Mouse (Mus musculus): ENCODE data around the gene Nhlh2. TPM values are rescaled to one million over a fixed set of nuclear protein-coding genes. Genes with fewer than 3 reads are reported as not detected.

Nhlh2 gene
- polyA plus RNA-seq, 1 experiment from 2014 or later = 34.4 TPM

DNA sequence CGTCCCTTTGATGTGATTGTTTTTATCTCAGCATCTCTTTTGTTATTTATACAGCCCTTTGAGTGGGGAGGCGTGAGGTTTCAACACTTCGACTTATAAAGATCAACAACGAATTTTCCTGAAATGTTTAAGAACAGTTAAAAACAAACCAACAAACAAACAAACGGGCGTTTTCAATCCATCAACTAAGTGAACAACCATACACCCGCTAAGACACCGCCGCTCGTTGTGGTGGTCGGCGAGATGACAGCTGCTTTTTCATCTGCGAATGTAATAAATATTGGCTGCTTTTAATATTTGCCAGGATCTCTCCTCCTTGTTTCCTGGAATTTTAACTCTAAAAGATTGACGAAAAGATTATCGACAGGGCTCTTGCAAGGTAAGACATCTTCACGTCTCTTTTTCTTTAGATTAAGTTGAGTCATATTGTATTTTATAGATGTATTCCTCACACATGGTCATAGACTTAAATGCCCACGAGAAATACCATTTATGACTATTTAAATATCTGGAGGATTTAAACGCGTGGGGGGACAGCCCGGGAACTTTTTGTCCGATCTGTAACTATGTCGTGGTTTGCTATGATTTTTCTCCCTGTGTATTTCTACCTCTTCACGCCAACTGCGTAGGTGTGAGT is 923 bp downstream of the Nhlh2 start:
- Histone ChIP-seq H3K27me3 (peaks cover 73% of the 10 kb centered on the region), H3K4me1 (peaks cover 23% of the 10 kb centered on the region), H3K27ac (peak overlapping the region; percentile 88), H3K36me3 (ENCODE audit: poor library complexity, severe bottlenecking) (no peaks in the 10 kb centered on the region), H3K4me2 (peak overlapping the region; percentile 70), H3K4me3 (peak overlapping the region; percentile 51), H3K9ac (peak overlapping the region; percentile 79), H3K9me3 (replicated peaks) (no peaks in the 10 kb centered on the region)
- ATAC-seq = no peak
- WGBS = 4% methylated on average over 24 of the region's 24 CpGs

DNA sequence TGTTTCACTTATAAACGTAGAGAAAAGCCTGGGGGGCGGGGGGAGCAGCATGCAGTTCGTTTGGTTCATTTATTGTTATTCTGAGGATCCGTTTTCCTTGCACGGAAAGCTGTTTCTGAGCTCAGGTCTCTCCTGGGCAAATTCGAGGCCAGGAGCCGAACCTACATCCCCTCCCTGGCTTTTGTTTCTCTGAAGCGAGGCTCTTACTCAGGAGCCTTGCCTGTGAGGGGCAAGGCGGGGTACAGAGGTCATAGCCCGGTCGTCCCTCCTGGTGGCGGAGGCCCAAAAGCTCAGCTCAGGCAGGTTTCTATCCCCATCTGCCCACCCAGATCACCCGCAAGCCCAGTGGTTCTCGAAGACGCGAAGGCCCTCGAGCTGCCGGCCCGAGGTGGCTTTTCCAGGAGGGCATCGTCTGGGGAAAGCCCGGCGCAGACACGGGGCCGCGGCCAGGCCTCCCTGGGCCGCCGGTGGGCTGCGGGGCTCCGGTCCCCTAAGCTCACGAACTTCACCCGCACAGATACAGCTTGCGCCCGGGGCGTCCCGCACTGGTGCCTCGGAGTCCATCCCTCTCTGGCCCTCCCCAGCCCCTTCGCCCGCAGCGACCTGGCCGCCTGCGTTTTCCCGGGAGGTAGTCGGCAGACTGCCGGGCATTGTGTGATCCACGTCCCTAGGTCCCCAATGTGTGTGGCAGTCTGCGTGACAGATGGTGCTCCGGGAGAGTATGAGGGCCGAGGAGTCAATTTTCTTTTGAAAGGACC is 1.6 kb downstream of the Nhlh2 start:
- under 1% methylated on average over 48 of the region's 48 CpGs for WGBS
- peaks cover 80% of the 10 kb centered on the region for H3K27me3 ChIP-seq
- H3K4me2 ChIP-seq = peak overlapping the region; percentile 70
- peak overlapping the region; percentile 88 for H3K27ac ChIP-seq
- peak overlapping the region; percentile 79 for H3K9ac ChIP-seq
- peaks cover 23% of the 10 kb centered on the region for H3K4me1 ChIP-seq
- H3K4me3 ChIP-seq = peak overlapping the region; percentile 51
- no peaks in the 10 kb centered on the region for H3K9me3 ChIP-seq (replicated peaks)
- H3K36me3 ChIP-seq (ENCODE audit: poor library complexity, severe bottlenecking) = no peaks in the 10 kb centered on the region
- ATAC-seq = peak; percentile 51

DNA sequence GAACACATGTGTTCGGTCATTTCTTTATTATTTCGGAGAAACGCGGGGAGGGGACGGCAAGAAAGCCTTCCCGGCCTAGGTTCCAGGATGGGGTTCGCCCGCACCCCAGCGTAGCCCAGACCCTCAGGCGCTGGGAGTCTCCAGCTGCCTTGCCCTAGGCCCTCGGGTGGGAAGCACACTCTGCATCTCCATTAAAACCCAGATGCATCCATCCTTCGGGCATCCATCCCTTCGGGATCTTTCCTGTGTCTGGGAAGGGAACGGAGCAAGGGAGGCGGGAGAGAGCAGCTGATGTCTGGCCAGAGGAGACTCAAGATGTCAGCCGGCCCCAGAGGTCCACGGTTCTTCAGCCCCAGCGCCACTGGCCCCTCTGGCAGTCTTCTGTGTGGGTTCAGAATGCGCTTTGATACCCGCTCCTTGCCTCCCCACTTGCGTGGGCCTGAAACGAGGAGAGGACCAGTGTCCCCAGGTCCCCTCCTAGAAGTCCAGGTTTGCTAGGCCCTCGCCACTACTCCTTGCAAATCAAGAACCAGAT is 2.3 kb downstream of the Nhlh2 start:
- 2% methylated on average over 23 of the region's 23 CpGs for WGBS
- Histone ChIP-seq H3K27me3 (peaks cover 83% of the 10 kb centered on the region), H3K4me2 (peak overlapping the region; percentile 70), H3K9me3 (replicated peaks) (no peaks in the 10 kb centered on the region), H3K36me3 (ENCODE audit: poor library complexity, severe bottlenecking) (no peaks in the 10 kb centered on the region), H3K9ac (peak overlapping the region; percentile 79), H3K27ac (peak overlapping the region; percentile 88), H3K4me1 (peaks cover 23% of the 10 kb centered on the region), H3K4me3 (peak overlapping the region; percentile 51)
- ATAC-seq = peak; percentile 50

DNA sequence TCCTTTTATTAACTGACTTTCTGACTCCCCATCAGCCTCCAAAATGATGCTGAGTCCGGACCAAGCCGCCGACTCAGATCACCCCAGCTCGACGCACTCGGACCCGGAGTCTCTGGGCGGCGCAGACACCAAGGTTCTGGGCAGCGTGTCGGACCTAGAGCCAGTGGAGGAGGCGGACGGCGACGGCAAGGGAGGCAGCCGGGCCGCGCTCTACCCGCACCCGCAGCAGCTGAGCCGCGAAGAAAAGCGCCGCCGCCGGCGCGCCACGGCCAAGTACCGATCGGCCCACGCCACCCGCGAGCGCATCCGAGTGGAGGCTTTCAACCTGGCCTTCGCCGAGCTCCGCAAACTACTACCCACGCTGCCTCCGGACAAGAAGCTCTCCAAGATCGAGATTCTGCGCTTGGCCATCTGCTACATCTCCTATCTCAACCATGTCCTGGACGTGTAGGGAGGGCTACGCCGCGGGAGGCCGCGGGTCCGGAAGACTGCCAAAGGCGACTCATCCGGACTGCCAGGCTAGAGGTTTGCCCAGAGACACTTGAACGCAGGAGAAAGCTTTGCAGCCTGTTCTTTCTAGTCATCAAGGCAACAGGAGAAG is 2.8 kb downstream of the Nhlh2 start:
- H3K4me2 ChIP-seq = peak overlapping the region; percentile 70
- peak; percentile 46 for ATAC-seq
- peak overlapping the region; percentile 88 for H3K27ac ChIP-seq
- H3K27me3 ChIP-seq = peaks cover 83% of the 10 kb centered on the region
- H3K9ac ChIP-seq = peak overlapping the region; percentile 79
- H3K36me3 ChIP-seq (ENCODE audit: poor library complexity, severe bottlenecking) = no peaks in the 10 kb centered on the region
- H3K9me3 ChIP-seq (replicated peaks) = no peaks in the 10 kb centered on the region
- peak overlapping the region; percentile 51 for H3K4me3 ChIP-seq
- WGBS = under 1% methylated on average over 53 of the region's 53 CpGs
- peaks cover 23% of the 10 kb centered on the region for H3K4me1 ChIP-seq

DNA sequence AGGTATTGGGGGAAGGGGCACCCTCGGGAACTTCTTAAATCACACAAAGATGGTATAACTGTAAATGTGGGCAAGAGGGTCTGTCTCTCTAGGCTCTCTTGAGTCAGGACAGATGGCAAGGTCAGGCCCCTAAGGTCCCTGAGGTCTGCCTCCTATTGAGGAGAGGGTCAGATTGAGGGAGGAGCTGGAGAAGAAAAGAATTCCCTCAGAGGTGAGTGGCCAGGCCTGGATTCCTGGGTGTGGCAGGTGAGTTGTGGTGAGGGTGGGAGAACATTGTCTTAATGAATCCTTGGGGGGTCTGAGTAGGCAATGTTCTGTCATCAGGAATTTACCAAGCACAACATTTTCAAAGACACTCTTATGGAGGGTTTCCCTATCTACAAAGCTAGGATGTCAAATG is 10.7 kb downstream of the Nhlh2 start:
- Histone ChIP-seq H3K9me3 (replicated peaks) (no peaks in the 10 kb centered on the region), H3K4me3 (no peak overlapping the region), H3K36me3 (ENCODE audit: poor library complexity, severe bottlenecking) (no peaks in the 10 kb centered on the region), H3K9ac (no peak overlapping the region), H3K27ac (no peak overlapping the region), H3K4me1 (peaks cover 35% of the 10 kb centered on the region), H3K4me2 (no peak overlapping the region), H3K27me3 (peaks cover 24% of the 10 kb centered on the region)
- no peak for ATAC-seq
- WGBS = 67% methylated on average over 1 of the region's 1 CpGs

DNA sequence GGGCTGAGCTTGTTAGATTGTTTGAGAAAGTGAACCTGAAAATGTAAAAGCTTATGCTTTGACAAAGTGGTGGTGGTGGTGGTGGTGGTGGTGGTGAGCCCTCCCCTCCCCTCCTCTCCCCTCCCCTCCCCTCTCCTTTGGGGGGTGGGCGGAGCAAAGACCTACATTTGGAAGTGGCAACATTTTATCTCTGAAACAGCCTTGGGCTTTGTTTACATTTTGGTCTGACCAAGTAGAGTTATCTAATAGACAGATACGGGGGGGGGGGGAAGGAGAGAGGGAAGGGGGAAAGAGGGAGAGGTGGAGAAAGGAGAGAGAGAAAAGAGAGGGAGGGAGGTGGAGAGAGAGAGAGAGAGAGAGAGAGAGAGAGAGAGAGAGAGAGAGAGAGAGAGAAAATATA is 12.8 kb downstream of the Nhlh2 start:
- Histone ChIP-seq H3K27me3 (peaks cover 10% of the 10 kb centered on the region), H3K4me1 (peaks cover 42% of the 10 kb centered on the region), H3K9ac (no peak overlapping the region), H3K9me3 (replicated peaks) (no peaks in the 10 kb centered on the region), H3K36me3 (ENCODE audit: poor library complexity, severe bottlenecking) (no peaks in the 10 kb centered on the region), H3K4me2 (peak overlapping the region; percentile 61; the same call in 1 of the 2 replicates), H3K4me3 (no peak overlapping the region), H3K27ac (peak overlapping the region; percentile 83)
- no peak for ATAC-seq
- WGBS = 13% methylated on average over 2 of the region's 2 CpGs

DNA sequence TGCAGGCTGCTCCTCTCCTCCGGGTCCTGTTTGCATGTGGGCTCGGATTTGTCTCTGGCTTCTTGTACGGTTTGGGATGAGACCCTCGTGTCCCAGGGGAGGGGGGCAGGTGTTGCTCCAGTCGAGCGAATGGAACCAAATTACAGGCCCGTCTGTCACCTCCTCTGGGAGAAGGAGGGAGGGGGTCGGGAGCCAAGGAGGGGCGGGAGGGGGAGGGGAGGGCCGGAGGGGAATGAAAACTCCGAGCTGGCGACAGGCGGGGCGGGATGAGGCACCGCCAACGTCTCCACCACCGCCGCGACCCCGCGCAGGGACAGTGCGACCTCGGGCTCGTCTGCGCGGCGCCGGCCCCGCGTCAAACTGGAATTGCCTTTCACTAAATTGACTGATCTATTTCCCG is 13.5 kb downstream of the Nhlh2 start:
- H3K4me1 ChIP-seq = peaks cover 42% of the 10 kb centered on the region
- ATAC-seq = peak; percentile 55
- no peaks in the 10 kb centered on the region for H3K9me3 ChIP-seq (replicated peaks)
- peak overlapping the region; percentile 83; the same call in 1 of the 2 replicates for H3K27ac ChIP-seq
- no peaks in the 10 kb centered on the region for H3K36me3 ChIP-seq (ENCODE audit: poor library complexity, severe bottlenecking)
- H3K27me3 ChIP-seq = peaks cover 8% of the 10 kb centered on the region
- under 1% methylated on average over 31 of the region's 31 CpGs for WGBS
- peak overlapping the region; percentile 31 for H3K4me3 ChIP-seq
- peak overlapping the region; percentile 61 for H3K4me2 ChIP-seq
- H3K9ac ChIP-seq = peak overlapping the region; percentile 46

DNA sequence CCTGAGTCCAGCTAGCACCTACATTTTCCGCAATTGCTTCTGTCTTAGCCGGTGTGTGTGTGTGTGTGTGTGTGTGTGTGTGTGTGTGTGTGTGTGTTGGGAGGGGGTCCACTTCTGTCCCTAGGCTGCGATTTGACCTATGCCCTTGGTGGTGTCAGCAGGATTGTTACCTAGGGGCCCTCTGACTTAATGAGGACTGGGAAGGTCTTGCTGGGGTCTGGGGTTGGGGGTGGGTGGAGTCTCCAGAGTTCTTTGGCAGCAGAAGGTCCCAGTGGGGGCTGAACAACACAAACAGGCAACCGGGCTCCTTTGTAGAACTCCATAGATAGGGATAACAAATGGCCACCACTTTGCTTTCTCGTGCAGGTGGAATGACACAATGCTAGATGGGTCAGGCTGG is 14.0 kb downstream of the Nhlh2 start:
- H3K9ac ChIP-seq = peak overlapping the region; percentile 46
- no peak for ATAC-seq
- 2% methylated on average over 5 of the region's 5 CpGs for WGBS

DNA sequence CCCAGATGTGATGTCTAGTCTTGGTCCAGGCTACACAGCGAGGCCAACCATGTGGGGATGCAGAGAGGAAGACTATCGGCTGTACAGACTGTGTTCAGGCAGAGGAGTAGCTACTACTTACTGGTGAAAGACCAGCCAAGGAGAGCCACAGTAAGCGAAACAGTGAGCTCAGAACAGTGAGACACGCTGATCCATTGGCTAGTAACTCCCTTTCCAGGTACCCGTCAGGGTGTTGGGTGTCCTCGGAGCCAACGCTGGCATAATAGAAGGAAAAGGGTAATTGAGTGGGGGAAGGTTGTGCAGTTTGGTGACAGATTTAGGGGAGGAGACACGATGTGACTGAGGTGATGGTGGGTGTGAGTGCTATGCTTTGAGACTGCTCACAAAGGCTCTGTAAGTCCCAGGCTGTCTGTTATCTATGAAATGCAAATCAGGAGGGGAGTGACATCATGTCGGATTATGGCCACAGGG is 15.1 kb downstream of the Nhlh2 start:
- 38% methylated on average over 9 of the region's 9 CpGs for WGBS
- H3K4me3 ChIP-seq = no peak overlapping the region
- peak; percentile 88 for ATAC-seq
- no peaks in the 10 kb centered on the region for H3K36me3 ChIP-seq (ENCODE audit: poor library complexity, severe bottlenecking)
- H3K4me1 ChIP-seq = peaks cover 42% of the 10 kb centered on the region
- H3K27ac ChIP-seq = peak overlapping the region; percentile 83
- peaks cover 8% of the 10 kb centered on the region for H3K27me3 ChIP-seq
- no peaks in the 10 kb centered on the region for H3K9me3 ChIP-seq (replicated peaks)
- no peak overlapping the region for H3K9ac ChIP-seq
- H3K4me2 ChIP-seq = peak overlapping the region; percentile 16; the same call in 1 of the 2 replicates

More for the DNA sequence above, 14.0 kb downstream of the Nhlh2 start:
- Histone ChIP-seq H3K4me1 (peaks cover 42% of the 10 kb centered on the region), H3K9me3 (replicated peaks) (no peaks in the 10 kb centered on the region), H3K4me2 (peak overlapping the region; percentile 61), H3K36me3 (ENCODE audit: poor library complexity, severe bottlenecking) (no peaks in the 10 kb centered on the region), H3K27ac (peak overlapping the region; percentile 83), H3K4me3 (peak overlapping the region; percentile 31), H3K27me3 (peaks cover 8% of the 10 kb centered on the region)

DNA sequence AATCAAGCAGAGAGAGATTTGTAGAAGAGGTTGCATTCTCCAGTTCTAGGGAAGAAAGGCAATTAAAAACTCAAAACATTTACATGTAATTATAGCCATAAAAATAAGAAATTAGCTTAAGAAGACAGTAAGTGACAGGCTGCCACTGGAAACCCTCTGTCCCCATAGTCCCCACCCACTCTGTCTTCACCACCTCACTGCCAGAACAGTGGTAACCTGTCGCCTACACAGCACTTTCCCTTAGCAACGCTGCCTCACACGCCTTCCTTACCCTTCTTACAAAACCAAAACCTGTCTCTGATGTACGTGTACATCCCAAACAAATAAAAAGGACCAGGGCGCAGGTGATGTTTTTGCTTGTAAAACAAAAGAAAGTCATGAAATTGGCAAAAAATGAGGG is 15.8 kb downstream of the Nhlh2 start:
- WGBS = 60% methylated on average over 5 of the region's 5 CpGs
- no peaks in the 10 kb centered on the region for H3K9me3 ChIP-seq (replicated peaks)
- peak; percentile 55; the same call in 1 of the 2 replicates for ATAC-seq
- peak overlapping the region; percentile 83 for H3K27ac ChIP-seq
- peaks cover 42% of the 10 kb centered on the region for H3K4me1 ChIP-seq
- no peak overlapping the region for H3K4me3 ChIP-seq
- H3K36me3 ChIP-seq (ENCODE audit: poor library complexity, severe bottlenecking) = no peaks in the 10 kb centered on the region
- peaks cover 6% of the 10 kb centered on the region for H3K27me3 ChIP-seq
- 0 out of 2 replicates have a peak overlapping the region, but pooled peaks have one; percentile 16 for H3K4me2 ChIP-seq
- H3K9ac ChIP-seq = no peak overlapping the region

DNA sequence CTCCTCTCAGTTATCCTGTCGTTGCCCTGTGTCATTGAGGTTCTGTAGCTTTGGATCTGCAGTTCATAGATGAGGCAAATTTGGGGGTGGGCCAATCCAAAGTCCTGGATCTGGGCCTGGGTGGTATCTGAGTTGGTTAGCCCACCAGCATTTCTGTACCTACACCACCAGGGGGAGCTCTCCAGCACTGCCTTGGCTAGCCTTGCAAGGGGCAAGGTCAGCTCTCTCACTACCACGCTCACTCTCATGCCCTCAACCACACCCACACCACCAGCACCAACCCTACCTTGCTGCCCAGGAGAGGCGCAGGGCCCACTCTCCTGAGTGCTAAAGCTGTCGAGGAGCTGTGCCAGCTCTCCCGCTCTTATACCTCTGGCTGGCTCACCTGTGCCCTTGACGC is 18.0 kb downstream of the Nhlh2 start:
- Histone ChIP-seq H3K36me3 (ENCODE audit: poor library complexity, severe bottlenecking) (no peaks in the 10 kb centered on the region), H3K4me1 (peaks cover 32% of the 10 kb centered on the region), H3K27me3 (no peaks in the 10 kb centered on the region), H3K4me3 (no peak overlapping the region), H3K27ac (no peak overlapping the region), H3K4me2 (no peak overlapping the region), H3K9me3 (replicated peaks) (no peaks in the 10 kb centered on the region), H3K9ac (no peak overlapping the region)
- no peak for ATAC-seq
- 58% methylated on average over 6 of the region's 6 CpGs for WGBS

DNA sequence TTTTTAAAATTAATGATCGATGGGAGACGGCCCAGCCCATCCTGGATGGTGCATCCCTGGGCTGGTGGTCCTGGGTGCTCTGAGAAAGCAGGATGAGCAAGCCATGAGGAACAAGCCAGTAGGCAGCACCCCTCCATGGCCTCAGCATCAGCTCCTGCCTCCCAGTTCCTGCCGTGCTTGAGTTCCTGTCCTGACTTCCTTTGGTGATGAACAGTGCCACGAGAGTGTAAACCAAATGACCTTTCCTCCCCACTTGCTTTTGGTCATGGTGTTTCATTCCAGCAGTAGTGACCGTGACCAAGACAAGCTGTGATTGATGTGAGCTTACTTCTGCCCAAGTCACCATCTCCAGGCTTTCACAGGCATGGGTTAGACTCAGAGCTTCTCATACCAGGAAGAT is 27.9 kb downstream of the Nhlh2 start:
- Histone ChIP-seq H3K36me3 (ENCODE audit: poor library complexity, severe bottlenecking) (no peaks in the 10 kb centered on the region), H3K4me3 (no peak overlapping the region)
- WGBS = 92% methylated on average over 5 of the region's 5 CpGs

More for the DNA sequence above, 27.9 kb downstream of the Nhlh2 start:
- Histone ChIP-seq H3K9me3 (replicated peaks) (no peaks in the 10 kb centered on the region), H3K4me2 (no peak overlapping the region), H3K27me3 (no peaks in the 10 kb centered on the region), H3K9ac (no peak overlapping the region), H3K4me1 (no peaks in the 10 kb centered on the region), H3K27ac (no peak overlapping the region)
- no peak for ATAC-seq

Measured in forebrain, embryonic 13.5 days (tissue).